Mouse (Mus musculus) splenic B cell, adult 2 months (primary cell): ENCODE data around the gene Gm43738.
"Not testable (repeated sequence)": the region's sequence is repeated elsewhere in the genome, so short reads cannot be mapped to it uniquely, and the experiment has no call there.

ENCODE experiments used
- DNase-seq: peaks from one replicate; pipeline ENCODE4 v3.0.0-alpha.2; 2011; ENCODE audit warnings: low read depth, low spot score
- H3K27me3 ChIP-seq: 2 replicates; pipeline ENCODE4 v1.6.1; 2012; ENCODE audit warnings: mild to moderate bottlenecking, low read length, moderate library complexity, mixed read lengths; ENCODE audit not compliant: control insufficient read depth, poor library complexity, insufficient read depth, severe bottlenecking
- H3K36me3 ChIP-seq: 2 replicates; pipeline ENCODE4 v1.6.1; 2012; ENCODE audit warnings: mild to moderate bottlenecking, low read length, moderate library complexity, mixed read lengths; ENCODE audit not compliant: control insufficient read depth, poor library complexity, insufficient read depth, severe bottlenecking

Gm43738 gene

GRCm38 (mm10) chr3:89090694-89091655 lies 9.9 kb downstream of the Gm43738 start:
- H3K27me3 ChIP-seq = no peaks in the 10 kb centered on the region
- DNase-seq = peak; percentile 75
- no peaks in the 10 kb centered on the region for H3K36me3 ChIP-seq

GRCm38 (mm10) chr3:89089882-89090591 lies 10.9 kb downstream of the Gm43738 start:
- peak; percentile 91 for DNase-seq
- Histone ChIP-seq H3K36me3 (no peaks in the 10 kb centered on the region), H3K27me3 (no peaks in the 10 kb centered on the region)

GRCm38 (mm10) chr3:89088974-89089373 lies 11.9 kb downstream of the Gm43738 start:
- no peak for DNase-seq
- Histone ChIP-seq H3K27me3 (no peaks in the 10 kb centered on the region), H3K36me3 (no peaks in the 10 kb centered on the region)

DNA sequence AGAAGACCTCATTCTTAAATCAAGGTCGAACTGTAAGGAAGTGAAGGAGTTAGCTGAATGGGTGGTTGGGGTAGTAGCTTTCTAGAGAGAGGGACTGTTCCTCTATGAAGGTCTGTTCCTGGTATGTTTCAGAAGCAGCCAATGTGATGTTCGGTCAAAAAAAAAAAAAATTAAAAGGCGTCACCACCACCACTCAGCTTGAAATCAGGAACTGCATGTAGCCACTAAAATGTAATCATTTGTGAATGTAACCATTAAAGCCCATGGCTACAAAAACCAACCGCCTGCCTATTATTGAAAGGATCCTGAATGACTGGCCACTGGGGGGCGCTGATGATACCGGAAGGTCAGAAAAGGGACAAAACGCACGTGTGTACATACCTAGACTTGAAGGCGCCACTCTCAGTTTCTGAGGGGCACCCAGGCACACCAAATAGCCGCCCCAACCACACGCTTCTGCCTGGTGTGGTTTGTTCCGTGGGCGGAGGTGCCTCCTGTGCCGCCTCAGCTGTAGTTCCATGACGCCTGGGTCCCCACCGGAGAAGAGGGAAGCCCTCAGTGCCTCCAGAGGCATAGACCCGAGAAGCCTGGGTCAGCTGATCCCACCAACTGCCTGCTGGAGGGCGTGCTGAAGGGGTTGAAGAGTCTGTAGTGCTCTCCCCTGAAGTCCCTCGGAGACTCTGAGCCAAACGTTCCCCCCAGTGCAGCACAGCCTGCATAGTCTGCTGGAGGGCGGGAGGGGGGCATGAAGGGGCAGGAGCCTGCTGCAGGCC lies 13.4 kb downstream of the Gm43738 start:
- DNase-seq = peak; percentile 94
- Histone ChIP-seq H3K27me3 (no peaks in the 10 kb centered on the region), H3K36me3 (no peaks in the 10 kb centered on the region)

GRCm38 (mm10) chr3:89084654-89085190 lies 16.2 kb downstream of the Gm43738 start:
- Histone ChIP-seq H3K36me3 (peaks cover 4% of the 10 kb centered on the region; the same call in 1 of the 2 replicates), H3K27me3 (no peaks in the 10 kb centered on the region)
- no peak for DNase-seq

GRCm38 (mm10) chr3:89084133-89084532 lies 16.8 kb downstream of the Gm43738 start:
- Histone ChIP-seq H3K27me3 (no peaks in the 10 kb centered on the region), H3K36me3 (peaks cover 9% of the 10 kb centered on the region)
- DNase-seq = no peak

DNA sequence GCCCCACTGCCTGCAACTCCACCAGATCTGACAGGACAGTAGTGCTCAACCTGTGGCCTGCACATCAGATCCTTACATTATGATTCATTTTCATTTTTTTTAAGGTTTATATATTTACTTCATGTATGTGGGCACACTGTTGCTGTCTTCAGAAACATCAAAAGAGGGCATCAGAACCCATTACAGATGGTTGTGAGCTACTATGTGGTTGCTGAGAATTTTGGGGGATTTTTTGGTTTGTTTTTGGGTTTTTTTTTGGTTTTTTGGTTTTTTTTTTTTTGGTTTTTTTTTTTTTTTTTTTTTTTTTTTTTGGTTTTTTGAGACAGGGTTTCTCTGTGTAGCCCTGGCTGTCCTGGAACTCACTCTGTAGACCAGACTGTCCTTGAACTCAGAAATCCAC lies 18.6 kb downstream of the Gm43738 start:
- not testable (repeated sequence) for DNase-seq, H3K36me3 ChIP-seq, H3K27me3 ChIP-seq

DNA sequence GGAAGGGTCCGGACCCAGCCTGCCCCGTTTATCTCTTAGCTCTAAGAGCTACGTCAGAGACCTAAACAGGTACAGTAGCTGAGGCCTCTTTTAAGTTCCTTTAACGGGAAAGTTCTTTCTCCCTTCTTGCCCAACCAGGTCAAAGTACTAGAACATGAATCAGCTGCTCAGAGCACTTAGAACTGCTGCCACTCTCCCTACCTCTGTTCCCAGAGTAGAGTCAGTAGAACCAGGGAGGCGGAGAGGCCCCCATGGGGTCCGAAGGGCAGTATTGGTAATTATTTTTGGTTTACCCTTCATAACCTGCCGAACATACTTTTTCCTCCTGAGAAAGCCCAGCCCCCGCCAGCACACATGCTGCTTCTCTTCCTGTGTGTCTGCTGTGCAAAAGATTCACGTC lies 23.5 kb downstream of the Gm43738 start:
- Histone ChIP-seq H3K27me3 (no peaks in the 10 kb centered on the region), H3K36me3 (peaks cover 22% of the 10 kb centered on the region)
- no peak for DNase-seq

DNA sequence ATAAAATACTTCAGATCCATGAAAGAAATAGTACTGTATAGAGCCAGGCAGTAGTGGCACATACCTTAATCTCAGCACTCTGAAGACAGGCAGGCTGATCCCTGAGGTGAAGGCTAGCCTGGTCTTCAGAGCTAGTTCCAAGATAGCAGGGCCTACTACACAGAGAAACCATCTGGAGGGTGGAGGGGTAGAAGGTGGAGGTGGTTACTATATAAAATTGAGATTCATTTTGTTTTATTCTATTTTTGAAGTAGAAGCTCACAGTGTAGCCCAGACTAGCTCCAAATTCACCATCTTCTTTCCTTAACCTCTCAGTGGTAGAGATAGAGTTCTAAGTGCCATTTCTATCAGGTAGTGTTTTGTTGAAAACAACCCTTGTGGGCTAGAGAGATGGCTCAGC lies 33.6 kb downstream of the Gm43738 start:
- H3K27me3 ChIP-seq = no peaks in the 10 kb centered on the region
- no peak for DNase-seq

DNA sequence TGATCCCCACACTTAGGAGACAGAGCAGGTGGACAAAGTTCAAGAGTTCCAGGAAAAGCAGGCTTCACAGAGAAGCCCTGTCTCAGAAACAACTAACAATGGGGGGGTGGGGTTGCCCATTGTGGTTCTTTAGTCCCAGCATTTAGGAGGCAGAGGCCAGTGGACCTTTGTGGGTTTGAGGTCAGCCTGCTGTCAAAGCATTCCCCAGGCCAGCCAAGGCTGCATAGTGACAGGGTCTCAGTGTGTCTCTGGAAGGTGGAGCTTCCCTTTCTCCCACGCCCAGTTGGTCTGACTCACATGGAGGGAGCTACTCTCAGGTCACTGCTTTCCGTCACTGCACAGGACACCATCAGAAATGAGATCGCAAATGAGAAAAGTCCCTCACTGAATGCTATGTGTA lies 39.2 kb downstream of the Gm43738 start:
- no peaks in the 10 kb centered on the region for H3K27me3 ChIP-seq
- H3K36me3 ChIP-seq = peaks cover 19% of the 10 kb centered on the region
- DNase-seq = no peak

More for the DNA sequence above, 33.6 kb downstream of the Gm43738 start:
- H3K36me3 ChIP-seq = peaks cover 24% of the 10 kb centered on the region

DNA sequence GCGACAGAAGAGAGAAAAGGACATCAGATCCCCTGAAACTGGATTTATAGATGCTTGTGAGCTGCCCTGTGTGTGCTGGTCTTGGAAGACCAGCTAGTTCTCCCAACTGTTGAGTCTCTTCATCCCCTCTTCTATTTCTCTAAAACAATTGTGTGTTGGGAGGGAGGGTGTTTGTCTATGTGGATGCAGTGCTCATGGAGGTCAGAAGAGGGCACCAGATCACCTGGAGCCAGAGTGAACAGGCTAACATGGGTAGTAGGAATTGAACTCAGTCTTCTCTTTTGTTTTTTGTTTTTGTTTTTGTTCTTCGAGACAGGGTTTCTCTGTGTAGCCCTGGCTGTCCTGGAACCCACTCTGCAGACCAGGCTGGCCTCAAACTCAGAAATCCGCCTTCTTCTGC lies 42.1 kb downstream of the Gm43738 start:
- peak; percentile 64 for DNase-seq
- peaks cover 19% of the 10 kb centered on the region for H3K36me3 ChIP-seq
- no peaks in the 10 kb centered on the region for H3K27me3 ChIP-seq

DNA sequence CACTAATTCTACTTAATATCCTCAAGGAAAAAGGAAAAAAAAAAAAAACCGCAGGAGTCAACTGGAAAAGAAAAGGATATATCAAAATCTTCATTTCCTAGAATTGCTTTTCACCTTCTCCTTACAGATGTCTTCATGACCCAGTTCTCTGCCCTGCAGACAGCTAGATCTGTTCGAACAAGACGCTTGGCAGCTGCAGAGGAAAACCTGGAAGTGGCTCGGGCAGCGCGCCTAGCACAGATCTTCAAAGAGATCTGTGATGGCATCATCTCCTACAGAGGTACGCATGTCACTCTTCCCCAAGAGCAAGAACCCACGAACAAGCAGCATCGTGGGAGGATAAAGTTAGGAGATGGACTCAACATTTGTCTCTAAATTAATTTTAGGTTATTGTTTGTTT lies 42.5 kb downstream of the Gm43738 start:
- peaks cover 16% of the 10 kb centered on the region for H3K36me3 ChIP-seq
- no peaks in the 10 kb centered on the region for H3K27me3 ChIP-seq
- no peak for DNase-seq

- peaks cover 14% of the 10 kb centered on the region; the same call in 1 of the 2 replicates for H3K36me3 ChIP-seq
- no peaks in the 10 kb centered on the region for H3K27me3 ChIP-seq
- DNase-seq = no peak
Observed at GRCm38 (mm10) chr3:89043359-89043758, 57.5 kb downstream of the Gm43738 start.
